Mouse (Mus musculus) heart, embryonic 16.5 days (tissue): Measurements from ENCODE around the gene D130040H23Rik. TPM values are rescaled to one million over a fixed set of nuclear protein-coding genes. Genes with fewer than 3 reads are reported as not detected.
"Not testable (repeated sequence)": the region's sequence is repeated elsewhere in the genome, so short reads cannot be mapped to it uniquely, and the experiment has no call there.

Source experiments
- ATAC-seq: fragments of 200-750 bp; cut with Nextera tagmentation; replicated peaks from 2 replicates; pipeline ENCODE4 v1.8.0; 2017; ENCODE audit warnings: moderate number of reproducible peaks; ENCODE audit not compliant: insufficient read depth, low FRiP score; ENCODE audit errors: extremely low read depth
- H3K27ac ChIP-seq: fragments of 300-500 bp; sonication (generic); 2 replicates; pipeline ENCODE4 v1.5.1; 2014; ENCODE audit warnings: mild to moderate bottlenecking, low read length, control low read depth, moderate library complexity
- H3K27me3 ChIP-seq: fragments of 300-500 bp; sonication (generic); 2 replicates; pipeline ENCODE4 v1.6.1; 2014; ENCODE audit warnings: low read length, mixed read lengths; ENCODE audit not compliant: control insufficient read depth, insufficient read depth
- H3K36me3 ChIP-seq: fragments of 300-500 bp; sonication (generic); 2 replicates; pipeline ENCODE4 v1.6.1; 2014; ENCODE audit not compliant: control insufficient read depth, insufficient read depth
- H3K4me1 ChIP-seq: fragments of 300-500 bp; sonication (generic); 2 replicates; pipeline ENCODE4 v1.6.1; 2014; ENCODE audit warnings: low read length, mixed read lengths; ENCODE audit not compliant: control insufficient read depth, insufficient read depth
- H3K4me2 ChIP-seq: fragments of 300-500 bp; sonication (generic); 2 replicates; pipeline ENCODE4 v1.6.1; 2014; ENCODE audit warnings: low read depth, mild to moderate bottlenecking, control low read depth, low read length
- H3K4me3 ChIP-seq: fragments of 300-500 bp; sonication (generic); 2 replicates; pipeline ENCODE4 v1.5.1; 2014; ENCODE audit warnings: mild to moderate bottlenecking, control low read depth, low read length
- H3K9ac ChIP-seq: fragments of 300-500 bp; sonication (generic); 2 replicates; pipeline ENCODE4 v1.6.1; 2014; ENCODE audit warnings: low read length, control low read depth
- H3K9me3 ChIP-seq: fragments of 300-500 bp; sonication (generic); replicated peaks from 2 replicates; pipeline ENCODE4 v1.6.1; 2016; ENCODE audit warnings: low read length; ENCODE audit not compliant: control insufficient read depth
- WGBS: fragments of 180-500 bp; shearing (Covaris S2); extraction: QIAGEN DNeasy Blood & Tissue Kit; methylation state at CpG from one replicate; pipeline ENCODE4 v1.1.7; 2014; 5-methylcytosine and 5-hydroxymethylcytosine counted together
- polyA plus RNA-seq: library from polyadenylated mRNA; unstranded; fragments of >200 nt; fragmentation: Nextera tagmentation; extraction: Ambion mirVana; gene quantifications from 2 replicates; pipeline ENCODE4 v1.2.1, GENCODE M21; 2015

Gene D130040H23Rik
- polyA plus RNA-seq, result 3.6 and 4.5 TPM in 2 replicates

DNA sequence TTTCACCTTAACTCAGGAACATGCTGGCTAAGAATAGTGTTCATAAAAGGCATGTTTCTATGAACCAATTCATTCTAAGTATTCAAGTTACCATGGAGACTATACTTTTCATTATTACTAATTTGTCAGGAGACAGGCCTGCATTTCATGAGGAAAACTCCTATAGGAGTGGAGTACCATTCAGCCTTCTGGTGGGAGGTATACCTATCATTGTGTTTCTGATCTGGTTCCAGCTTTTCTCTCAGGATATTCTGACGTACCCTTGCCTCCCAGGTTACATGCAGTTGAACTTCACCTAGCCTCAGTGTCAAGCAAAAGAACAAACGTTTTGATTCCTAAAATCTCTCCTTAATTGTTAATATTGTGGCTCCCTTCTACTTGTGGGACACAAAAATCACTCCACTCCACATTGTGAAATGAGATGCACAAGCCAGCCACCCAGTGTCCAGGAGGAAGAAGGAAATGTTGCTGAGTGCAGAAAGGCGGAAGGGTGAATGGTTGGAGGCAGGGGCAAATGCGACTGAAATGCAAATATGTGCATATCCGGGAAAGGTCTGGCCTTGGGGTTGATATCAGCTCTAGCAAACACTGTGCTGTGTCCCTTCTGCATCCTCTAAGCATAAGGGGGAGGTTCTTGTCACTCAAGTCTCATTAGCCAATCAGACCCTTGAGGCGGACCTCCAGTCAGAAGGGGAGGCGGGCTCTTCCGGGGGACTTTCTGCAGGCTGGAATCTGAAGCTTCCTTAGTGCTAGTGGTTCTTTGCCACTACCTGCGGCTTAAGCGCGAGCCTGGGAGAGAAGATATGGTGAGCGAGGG is at the start of gene D130040H23Rik:
D130040H23Rik (plus strand) TSS at position 695 of the 817 bp plus-strand sequence.
- Histone ChIP-seq H3K9me3 (no peaks in the 10 kb centered on the region), H3K27ac (peak within 1 kb of the TSS; percentile 65), H3K4me1 (peaks cover 3% of the 10 kb centered on the region; the same call in 1 of the 2 replicates), H3K4me3 (peak within 1 kb of the TSS; percentile 74), H3K9ac (peak within 1 kb of the TSS; percentile 86), H3K4me2 (peak within 1 kb of the TSS; percentile 61), H3K27me3 (no peaks in the 10 kb centered on the region), H3K36me3 (no peaks in the 10 kb centered on the region)
- peak; percentile 99 for ATAC-seq
- 6% methylated on average over 12 of the region's 12 CpGs for WGBS

DNA sequence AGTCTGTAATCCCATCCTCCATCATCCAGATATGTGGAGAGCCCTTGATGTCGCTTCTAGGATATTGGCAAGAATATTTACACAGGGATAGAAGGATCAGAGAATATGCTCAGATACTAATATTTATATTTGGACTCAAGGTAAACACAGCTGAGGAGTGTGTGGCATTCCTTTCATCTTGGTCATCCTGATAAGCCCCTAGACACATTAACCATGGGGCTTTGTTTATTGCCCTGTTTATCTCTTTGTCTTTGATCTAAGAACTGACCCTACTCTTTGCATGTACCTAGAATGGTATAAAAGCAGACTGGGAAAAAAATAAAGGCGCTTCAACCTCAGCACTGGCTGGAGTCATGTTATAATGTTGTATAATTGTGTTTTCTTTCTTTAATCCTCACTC is 28.3 kb upstream of the D130040H23Rik start:
- WGBS, result 71% methylated on average over 2 of the region's 2 CpGs

DNA sequence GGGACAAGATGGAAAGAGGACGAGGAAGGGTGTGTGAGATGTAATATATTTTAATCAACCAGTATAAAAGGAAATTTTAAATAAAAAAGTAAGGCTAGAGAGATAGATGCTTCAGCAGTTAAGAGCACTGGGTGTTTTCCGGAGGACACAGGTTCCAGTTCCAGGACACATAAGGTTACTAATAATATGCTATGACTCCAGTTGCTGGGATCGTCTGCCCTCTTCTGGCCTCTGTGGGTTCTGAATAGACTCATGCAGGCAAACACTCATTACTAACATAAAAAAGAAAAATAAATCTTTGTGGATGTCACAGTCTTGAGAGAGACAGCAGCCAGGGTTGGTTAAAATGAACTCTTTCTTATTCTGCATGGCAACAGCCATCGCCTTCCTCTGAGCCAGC is 2.4 kb upstream of the D130040H23Rik start:
- Histone ChIP-seq H3K9me3 (no peaks in the 10 kb centered on the region), H3K4me1 (peaks cover 3% of the 10 kb centered on the region; the same call in 1 of the 2 replicates), H3K4me3 (no peak overlapping the region), H3K36me3 (no peaks in the 10 kb centered on the region), H3K4me2 (no peak overlapping the region), H3K27me3 (no peaks in the 10 kb centered on the region), H3K27ac (no peak overlapping the region), H3K9ac (no peak overlapping the region)
- 58% methylated on average over 4 of the region's 4 CpGs for WGBS
- no peak for ATAC-seq

More for the DNA sequence above, 28.3 kb upstream of the D130040H23Rik start:
- Histone ChIP-seq H3K4me1 (no peaks in the 10 kb centered on the region), H3K4me2 (no peak overlapping the region), H3K9ac (no peak overlapping the region), H3K27ac (no peak overlapping the region), H3K9me3 (peaks cover 4% of the 10 kb centered on the region), H3K27me3 (no peaks in the 10 kb centered on the region), H3K4me3 (no peak overlapping the region), H3K36me3 (no peaks in the 10 kb centered on the region)
- ATAC-seq, result no peak

DNA sequence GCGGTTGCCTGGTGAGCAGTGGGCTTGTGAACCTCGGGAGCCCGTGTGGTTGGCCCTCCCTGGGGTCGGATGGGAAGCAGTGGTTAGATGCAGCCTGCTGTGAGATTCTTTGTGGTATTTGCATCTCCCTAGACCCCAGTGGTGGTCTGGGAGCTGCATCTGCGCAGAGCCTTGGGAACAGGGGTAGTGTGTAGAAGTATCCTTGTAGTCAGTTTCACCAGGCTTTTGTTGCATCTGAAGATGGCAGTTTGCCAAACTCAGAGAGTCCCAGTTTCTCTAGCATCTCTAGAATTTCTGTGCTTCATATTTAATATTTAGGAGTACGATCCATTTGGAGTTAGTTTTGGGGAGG is 299 bp downstream of the D130040H23Rik start:
- Histone ChIP-seq H3K4me1 (peaks cover 3% of the 10 kb centered on the region; the same call in 1 of the 2 replicates), H3K4me3 (peak overlapping the region; percentile 74), H3K9ac (peak overlapping the region; percentile 86), H3K36me3 (no peaks in the 10 kb centered on the region), H3K4me2 (peak overlapping the region; percentile 61), H3K27me3 (no peaks in the 10 kb centered on the region), H3K9me3 (no peaks in the 10 kb centered on the region), H3K27ac (peak overlapping the region; percentile 65)
- WGBS, result 13% methylated on average over 6 of the region's 6 CpGs
- ATAC-seq, result peak; percentile 45; the same call in 1 of the 2 replicates

DNA sequence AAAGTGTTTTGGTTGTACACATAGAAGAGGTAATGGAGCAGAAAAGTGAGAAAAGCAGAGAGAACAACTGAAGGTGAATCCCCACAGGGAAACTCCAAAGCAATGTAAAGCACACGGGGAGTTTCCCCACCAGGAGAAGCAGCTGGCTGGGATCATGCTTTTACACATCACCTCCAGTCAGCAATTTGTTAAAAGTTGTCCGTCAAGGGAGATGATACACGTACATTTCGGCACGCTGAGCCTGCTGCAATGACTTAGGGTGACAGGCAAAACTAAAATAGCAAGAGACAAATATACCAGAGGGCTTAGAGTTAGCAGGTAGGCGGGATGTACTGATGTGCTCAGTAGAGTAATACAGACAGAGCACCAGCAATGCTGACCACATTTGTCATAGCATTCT is 1.6 kb downstream of the D130040H23Rik start:
- no peaks in the 10 kb centered on the region for H3K36me3 ChIP-seq
- no peak for ATAC-seq
- no peaks in the 10 kb centered on the region for H3K27me3 ChIP-seq
- no peak overlapping the region for H3K4me3 ChIP-seq
- no peak overlapping the region for H3K27ac ChIP-seq
- no peak overlapping the region for H3K9ac ChIP-seq
- 76% methylated on average over 6 of the region's 6 CpGs for WGBS
- H3K4me2 ChIP-seq, result no peak overlapping the region
- H3K4me1 ChIP-seq, result peaks cover 3% of the 10 kb centered on the region; the same call in 1 of the 2 replicates
- H3K9me3 ChIP-seq, result no peaks in the 10 kb centered on the region; the same call in 1 of the 2 replicates

DNA sequence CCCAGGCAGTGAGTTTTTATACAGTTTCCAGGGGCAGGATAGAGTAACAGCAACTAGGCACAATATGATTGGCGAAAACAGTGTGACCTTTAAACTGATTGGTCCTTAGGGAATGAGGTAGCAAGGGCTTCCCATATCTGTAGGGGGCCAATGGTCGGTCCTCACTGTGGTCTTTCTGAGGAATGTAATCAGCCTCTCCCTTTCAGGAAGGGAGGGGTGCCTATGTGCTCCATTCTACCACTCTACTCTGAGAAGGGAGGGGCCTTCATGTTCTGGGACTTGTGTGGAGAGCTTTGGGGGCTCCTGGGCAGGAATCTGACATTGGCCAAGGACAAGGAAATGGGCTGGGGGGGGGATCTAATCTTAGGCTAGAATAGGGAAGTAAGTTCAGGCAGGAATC is 53.9 kb downstream of the D130040H23Rik start:
- whole genome bisulfite sequencing, result 86% methylated on average over 2 of the region's 2 CpGs
- H3K27ac ChIP-seq, result no peak overlapping the region
- no peaks in the 10 kb centered on the region for H3K4me1 ChIP-seq
- H3K36me3 ChIP-seq, result no peaks in the 10 kb centered on the region
- H3K9me3 ChIP-seq, result no peaks in the 10 kb centered on the region
- no peak overlapping the region for H3K9ac ChIP-seq
- ATAC-seq, result no peak
- H3K4me3 ChIP-seq, result no peak overlapping the region
- no peak overlapping the region for H3K4me2 ChIP-seq
- H3K27me3 ChIP-seq, result no peaks in the 10 kb centered on the region

DNA sequence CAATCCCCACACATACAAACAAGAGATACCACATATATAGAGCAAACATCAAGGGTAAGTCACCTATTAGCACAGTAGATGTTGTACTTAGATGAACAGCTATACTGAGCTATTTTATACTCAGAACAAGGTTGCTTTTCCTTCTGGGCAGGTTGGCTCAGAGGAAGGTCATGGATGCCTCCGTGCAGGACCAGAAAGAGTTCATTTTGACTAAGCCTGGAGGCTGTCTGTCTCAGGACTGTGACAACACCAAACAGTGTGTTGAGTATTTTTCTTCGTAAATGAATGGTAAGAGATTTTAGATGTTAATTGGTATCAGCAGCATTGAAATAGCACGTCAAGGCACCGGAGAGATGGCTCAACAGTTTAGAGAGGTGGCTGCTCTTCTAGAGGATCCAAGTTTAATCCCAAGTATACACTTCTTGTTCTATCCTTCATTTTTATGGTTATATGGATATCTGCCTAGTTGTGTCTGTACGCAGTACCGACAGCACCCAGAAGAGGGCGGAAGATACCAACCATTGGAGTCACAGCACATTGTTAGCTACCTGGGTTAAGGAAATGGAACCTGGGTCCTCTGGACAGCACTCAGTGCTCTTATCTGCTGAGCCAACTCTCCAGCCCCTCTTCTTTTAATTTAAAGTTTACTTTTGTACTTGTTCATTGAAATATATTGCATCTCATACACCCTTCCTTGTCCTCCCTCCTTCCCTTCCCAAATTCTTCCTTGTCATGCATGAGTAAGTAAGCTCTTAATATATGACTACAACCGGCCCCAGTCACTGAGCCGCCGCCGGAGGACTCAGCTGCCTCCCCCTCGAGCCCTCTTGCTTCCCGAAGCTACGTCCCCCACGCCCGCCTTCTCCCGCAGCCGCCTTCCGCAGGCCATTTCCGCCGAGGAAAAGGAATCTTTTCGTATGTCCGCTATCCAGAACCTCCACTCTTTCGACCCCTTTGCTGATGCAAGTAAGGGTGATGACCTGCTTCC is 57.7 kb downstream of the D130040H23Rik start:
- 10% methylated on average over 24 of the region's 24 CpGs for WGBS
- peak; percentile 67; the same call in 1 of the 2 replicates for ATAC-seq
- Histone ChIP-seq H3K9me3 (no peaks in the 10 kb centered on the region), H3K4me2 (peak overlapping the region; percentile 82), H3K4me1 (no peaks in the 10 kb centered on the region), H3K36me3 (no peaks in the 10 kb centered on the region), H3K9ac (peak overlapping the region; percentile 67), H3K27me3 (no peaks in the 10 kb centered on the region), H3K27ac (no peak overlapping the region), H3K4me3 (peak overlapping the region; percentile 36)

DNA sequence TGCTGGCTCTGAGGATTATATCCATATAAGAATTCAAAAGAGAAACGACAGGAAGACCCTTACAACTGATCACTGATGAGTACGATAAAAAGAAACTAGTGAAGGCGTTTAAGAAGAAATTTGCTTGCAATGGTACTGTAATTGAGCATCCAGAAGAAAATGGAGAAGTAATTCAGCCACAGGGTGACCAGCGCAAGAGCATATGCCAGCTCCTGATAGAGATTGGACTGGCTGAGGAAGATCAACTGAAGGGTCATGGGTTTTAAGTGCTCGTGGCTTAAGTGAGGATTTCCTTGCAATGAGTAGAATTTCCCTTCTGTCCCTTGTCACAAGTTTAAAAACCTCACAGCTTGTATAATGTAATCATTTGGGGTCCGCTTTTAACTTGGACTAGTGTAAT is 58.4 kb downstream of the D130040H23Rik start:
- Histone ChIP-seq H3K4me2 (peak overlapping the region; percentile 82), H3K9ac (peak overlapping the region; percentile 67), H3K4me3 (peak overlapping the region; percentile 36)
- not testable (repeated sequence) for H3K9me3 ChIP-seq, ATAC-seq, H3K36me3 ChIP-seq, H3K27me3 ChIP-seq, H3K27ac ChIP-seq, H3K4me1 ChIP-seq
- 38% methylated on average over 6 of the region's 6 CpGs for WGBS
